Mouse (Mus musculus): ENCODE measurements at regions not wholly inside any gene's neighbourhood (a gene's known extent, or its start where the extent isn't known, plus 50 kb on each side); places are given as distances from the start of the nearest gene placed in this dataset.

- Histone ChIP-seq H3K4me1 (replicated peaks) (no peaks in the 10 kb centered on the region), H3K27me3 (no peaks in the 10 kb centered on the region), H3K9me3 (replicated peaks) (no peaks in the 10 kb centered on the region), H3K4me3 (no peak overlapping the region), H3K4me2 (no peak overlapping the region), H3K27ac (no peak overlapping the region), H3K9ac (no peak overlapping the region), H3K36me3 (no peaks in the 10 kb centered on the region)
- 52% methylated on average over 5 of the region's 5 CpGs for WGBS
- ATAC-seq (replicated peaks; ENCODE audit: insufficient number of reproducible peaks, insufficient read depth, low FRiP score, low read depth), result no peak
Measured at GRCm38 (mm10) chr12:39587204-39587909, 450.5 kb downstream of the Arl4a start.

GRCm38 (mm10) chr12:39586163-39586562, 451.7 kb downstream of the Arl4a start:
- Histone ChIP-seq H3K36me3 (no peaks in the 10 kb centered on the region), H3K27ac (no peak overlapping the region), H3K4me1 (replicated peaks) (no peaks in the 10 kb centered on the region), H3K4me3 (no peak overlapping the region), H3K27me3 (no peaks in the 10 kb centered on the region), H3K9ac (no peak overlapping the region), H3K4me2 (no peak overlapping the region), H3K9me3 (replicated peaks) (no peaks in the 10 kb centered on the region)
- 75% methylated on average over 4 of the region's 4 CpGs for WGBS
- ATAC-seq (replicated peaks; ENCODE audit: insufficient number of reproducible peaks, insufficient read depth, low FRiP score, low read depth), result no peak

- Histone ChIP-seq H3K36me3 (no peaks in the 10 kb centered on the region), H3K27me3 (no peaks in the 10 kb centered on the region), H3K9me3 (replicated peaks) (no peaks in the 10 kb centered on the region), H3K9ac (no peak overlapping the region), H3K4me3 (no peak overlapping the region), H3K4me1 (replicated peaks) (no peaks in the 10 kb centered on the region), H3K4me2 (no peak overlapping the region), H3K27ac (no peak overlapping the region)
- no peak for ATAC-seq (replicated peaks; ENCODE audit: insufficient number of reproducible peaks, insufficient read depth, low FRiP score, low read depth)
- WGBS, result 73% methylated on average over 1 of the region's 1 CpGs
Measured at GRCm38 (mm10) chr12:39577610-39578009, 460.2 kb downstream of the Arl4a start.

GRCm38 (mm10) chr12:39572802-39573201, 465.0 kb downstream of the Arl4a start:
- Histone ChIP-seq H3K9me3 (replicated peaks) (no peaks in the 10 kb centered on the region), H3K4me2 (no peak overlapping the region), H3K27me3 (no peaks in the 10 kb centered on the region), H3K36me3 (no peaks in the 10 kb centered on the region), H3K4me1 (replicated peaks) (no peaks in the 10 kb centered on the region), H3K27ac (no peak overlapping the region), H3K4me3 (no peak overlapping the region), H3K9ac (no peak overlapping the region)
- no peak for ATAC-seq (replicated peaks; ENCODE audit: insufficient number of reproducible peaks, insufficient read depth, low FRiP score, low read depth)
- WGBS, result 67% methylated on average over 1 of the region's 1 CpGs

GRCm38 (mm10) chr12:39572147-39572546, 465.7 kb downstream of the Arl4a start:
- Histone ChIP-seq H3K27ac (no peak overlapping the region), H3K9ac (no peak overlapping the region), H3K4me3 (no peak overlapping the region), H3K4me2 (no peak overlapping the region), H3K9me3 (replicated peaks) (no peaks in the 10 kb centered on the region), H3K27me3 (no peaks in the 10 kb centered on the region), H3K4me1 (replicated peaks) (no peaks in the 10 kb centered on the region), H3K36me3 (no peaks in the 10 kb centered on the region)
- no peak for ATAC-seq (replicated peaks; ENCODE audit: insufficient number of reproducible peaks, insufficient read depth, low FRiP score, low read depth)
- WGBS, result 82% methylated on average over 1 of the region's 1 CpGs

- no peak overlapping the region for H3K27ac ChIP-seq
- WGBS, result 52% methylated on average over 4 of the region's 4 CpGs
Measured at GRCm38 (mm10) chr12:39560734-39561446, 476.9 kb downstream of the Arl4a start.

GRCm38 (mm10) chr12:39558491-39558890, 479.3 kb downstream of the Arl4a start:
- Histone ChIP-seq H3K4me2 (no peak overlapping the region), H3K36me3 (no peaks in the 10 kb centered on the region), H3K9me3 (replicated peaks) (no peaks in the 10 kb centered on the region), H3K4me1 (replicated peaks) (no peaks in the 10 kb centered on the region), H3K27ac (no peak overlapping the region), H3K27me3 (no peaks in the 10 kb centered on the region), H3K9ac (no peak overlapping the region), H3K4me3 (no peak overlapping the region)
- 97% methylated on average over 3 of the region's 3 CpGs for WGBS
- no peak for ATAC-seq (replicated peaks; ENCODE audit: insufficient number of reproducible peaks, insufficient read depth, low FRiP score, low read depth)

More at GRCm38 (mm10) chr12:39560734-39561446, 476.9 kb downstream of the Arl4a start:
- Histone ChIP-seq H3K9ac (no peak overlapping the region), H3K4me3 (no peak overlapping the region), H3K4me2 (no peak overlapping the region), H3K4me1 (replicated peaks) (no peaks in the 10 kb centered on the region), H3K36me3 (no peaks in the 10 kb centered on the region), H3K27me3 (no peaks in the 10 kb centered on the region), H3K9me3 (replicated peaks) (no peaks in the 10 kb centered on the region)
- no peak for ATAC-seq (replicated peaks; ENCODE audit: insufficient number of reproducible peaks, insufficient read depth, low FRiP score, low read depth)

- no peak overlapping the region for H3K9ac ChIP-seq
- no peak overlapping the region for H3K4me2 ChIP-seq
- WGBS, result 77% methylated on average over 2 of the region's 2 CpGs
- no peak overlapping the region for H3K27ac ChIP-seq
- H3K4me3 ChIP-seq, result no peak overlapping the region
- H3K9me3 ChIP-seq (replicated peaks), result no peaks in the 10 kb centered on the region
- no peak for ATAC-seq (replicated peaks; ENCODE audit: insufficient number of reproducible peaks, insufficient read depth, low FRiP score, low read depth)
- no peaks in the 10 kb centered on the region for H3K4me1 ChIP-seq (replicated peaks)
- no peaks in the 10 kb centered on the region for H3K36me3 ChIP-seq
- H3K27me3 ChIP-seq, result no peaks in the 10 kb centered on the region
Measured at GRCm38 (mm10) chr12:39536326-39536725, 501.5 kb downstream of the Arl4a start.

GRCm38 (mm10) chr12:39528121-39528520, 509.7 kb downstream of the Arl4a start:
- Histone ChIP-seq H3K4me3 (no peak overlapping the region), H3K4me2 (no peak overlapping the region), H3K27me3 (no peaks in the 10 kb centered on the region), H3K4me1 (replicated peaks) (no peaks in the 10 kb centered on the region), H3K9me3 (replicated peaks) (no peaks in the 10 kb centered on the region), H3K9ac (no peak overlapping the region), H3K27ac (no peak overlapping the region), H3K36me3 (no peaks in the 10 kb centered on the region)
- WGBS, result 66% methylated on average over 4 of the region's 4 CpGs
- no peak for ATAC-seq (replicated peaks; ENCODE audit: insufficient number of reproducible peaks, insufficient read depth, low FRiP score, low read depth)

- no peaks in the 10 kb centered on the region for H3K36me3 ChIP-seq
- no peak for ATAC-seq (replicated peaks; ENCODE audit: insufficient number of reproducible peaks, insufficient read depth, low FRiP score, low read depth)
- H3K9me3 ChIP-seq (replicated peaks), result no peaks in the 10 kb centered on the region
- H3K4me1 ChIP-seq (replicated peaks), result no peaks in the 10 kb centered on the region
- no peak overlapping the region for H3K4me2 ChIP-seq
- no peaks in the 10 kb centered on the region for H3K27me3 ChIP-seq
- no peak overlapping the region for H3K4me3 ChIP-seq
- H3K9ac ChIP-seq, result no peak overlapping the region
- 81% methylated on average over 3 of the region's 3 CpGs for WGBS
- no peak overlapping the region for H3K27ac ChIP-seq
Measured at GRCm38 (mm10) chr12:39527216-39527600, 510.6 kb downstream of the Arl4a start.

- WGBS, result 69% methylated on average over 6 of the region's 6 CpGs
- Histone ChIP-seq H3K9ac (no peak overlapping the region), H3K27me3 (no peaks in the 10 kb centered on the region), H3K36me3 (no peaks in the 10 kb centered on the region), H3K9me3 (replicated peaks) (no peaks in the 10 kb centered on the region), H3K27ac (no peak overlapping the region), H3K4me3 (no peak overlapping the region), H3K4me2 (no peak overlapping the region), H3K4me1 (replicated peaks) (no peaks in the 10 kb centered on the region)
- no peak for ATAC-seq (replicated peaks; ENCODE audit: insufficient number of reproducible peaks, insufficient read depth, low FRiP score, low read depth)
Measured at GRCm38 (mm10) chr12:39526535-39527215, 511.1 kb downstream of the Arl4a start.
